Mouse (Mus musculus) thymus, postnatal 14 days (tissue): ENCODE results near the gene Prcd.
A peak's percentile ranks its signal among the peaks of the same experiment; 100 is the strongest.
"Not testable (repeated sequence)": the region's sequence is repeated elsewhere in the genome, so short reads cannot be mapped to it uniquely, and the experiment has no call there.

Experiments
- DNase-seq: peaks from one replicate; pipeline ENCODE4 v3.0.0; 2021

Gene Prcd

GRCm38 (mm10) chr11:116653234-116653633 is at the start of gene Prcd:
TSS of gene Prcd (plus strand) at chr11:116653534.
- no peak for DNase-seq

- no peak for DNase-seq
Measured at GRCm38 (mm10) chr11:116604097-116604496, 49.2 kb upstream of the Prcd start.

- peak; percentile 38 for DNase-seq
Measured at GRCm38 (mm10) chr11:116607717-116608116, 45.6 kb upstream of the Prcd start.

- no peak for DNase-seq
Measured at GRCm38 (mm10) chr11:116609965-116610630, 43.2 kb upstream of the Prcd start.

- DNase-seq, result not testable (repeated sequence)
Measured at GRCm38 (mm10) chr11:116611168-116611567, 42.2 kb upstream of the Prcd start.

GRCm38 (mm10) chr11:116611883-116612282 is 41.5 kb upstream of the Prcd start:
- DNase-seq, result no peak

- no peak for DNase-seq
Measured at GRCm38 (mm10) chr11:116612554-116612953, 40.8 kb upstream of the Prcd start.

GRCm38 (mm10) chr11:116613234-116613633 is 40.1 kb upstream of the Prcd start:
- no peak for DNase-seq

GRCm38 (mm10) chr11:116615735-116616437 is 37.4 kb upstream of the Prcd start:
- DNase-seq, result peak; percentile 42

GRCm38 (mm10) chr11:116616438-116617118 is 36.8 kb upstream of the Prcd start:
- DNase-seq, result no peak

- DNase-seq, result no peak
Measured at GRCm38 (mm10) chr11:116617641-116618040, 35.7 kb upstream of the Prcd start.

- no peak for DNase-seq
Measured at GRCm38 (mm10) chr11:116618666-116619065, 34.7 kb upstream of the Prcd start.

- no peak for DNase-seq
Measured at GRCm38 (mm10) chr11:116619156-116619555, 34.2 kb upstream of the Prcd start.

GRCm38 (mm10) chr11:116619561-116619960 is 33.8 kb upstream of the Prcd start:
- DNase-seq, result no peak

- no peak for DNase-seq
Measured at GRCm38 (mm10) chr11:116620073-116620472, 33.3 kb upstream of the Prcd start.

- DNase-seq, result no peak
Measured at GRCm38 (mm10) chr11:116620559-116621253, 32.6 kb upstream of the Prcd start.

- DNase-seq, result no peak
Measured at GRCm38 (mm10) chr11:116621258-116621704, 32.1 kb upstream of the Prcd start.

GRCm38 (mm10) chr11:116623281-116624124 is 29.8 kb upstream of the Prcd start:
- DNase-seq, result peak; percentile 31

- peak; percentile 85 for DNase-seq
Measured at GRCm38 (mm10) chr11:116624131-116624832, 29.1 kb upstream of the Prcd start.

GRCm38 (mm10) chr11:116625081-116626000 is 28.0 kb upstream of the Prcd start:
- DNase-seq, result peak; percentile 70
